Mouse (Mus musculus): ENCODE data around the gene Pym1.

Pym1 gene

DNA sequence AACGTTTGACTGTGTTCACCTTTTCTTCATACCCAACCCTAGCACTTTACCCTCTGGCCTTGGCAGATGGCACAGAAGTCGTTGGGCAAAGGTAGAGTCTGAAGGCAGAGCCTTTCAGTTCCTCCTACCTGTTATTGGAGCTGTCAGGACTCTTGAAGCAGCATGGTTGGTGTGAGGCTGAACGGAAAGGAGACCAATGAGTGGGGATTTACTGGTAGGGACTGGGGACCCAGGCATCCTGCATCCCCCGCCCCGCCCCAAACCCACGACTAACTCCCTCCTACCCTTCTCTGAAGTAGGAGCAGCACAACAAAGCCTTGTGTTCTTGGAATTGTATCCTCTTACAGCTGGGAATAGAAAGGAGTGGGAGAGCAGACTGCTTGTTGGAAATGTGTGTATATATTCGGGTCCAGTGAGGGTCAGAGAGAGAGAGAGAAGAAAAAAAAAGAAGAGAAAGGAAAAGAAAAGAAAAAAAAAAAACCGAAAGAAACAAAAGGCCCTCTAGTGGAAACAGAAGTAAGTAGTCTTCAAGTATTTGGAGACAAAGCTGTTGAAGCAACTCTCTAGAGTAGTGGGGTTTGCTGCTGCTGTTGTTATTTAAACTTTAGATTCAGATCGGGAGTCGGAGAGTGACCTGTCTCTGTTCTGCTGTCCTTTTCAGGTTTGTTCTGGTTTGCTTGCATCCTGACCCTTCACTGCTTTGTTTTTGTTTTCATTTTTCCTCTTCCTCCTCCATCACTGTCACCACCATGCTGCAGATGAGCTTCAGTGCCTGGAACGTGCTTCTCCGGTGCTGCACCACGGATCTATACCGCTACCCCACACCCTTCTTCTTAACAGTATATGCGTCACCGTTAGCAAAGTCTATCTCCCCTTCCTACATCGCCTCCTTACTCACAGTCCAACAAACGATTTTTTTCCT, 2.7 kb upstream of the Pym1 start, which contains the start of gene Dgka:
Dgka (minus strand) TSS at position 176 of the 922 bp plus-strand sequence.
- peak; percentile 44 for DNase-seq (ENCODE audit: extremely low read depth, insufficient read length, low spot score)

GRCm38 (mm10) chr10:128745946-128746613, 1.6 kb upstream of the Pym1 start:
- no peak for DNase-seq (ENCODE audit: extremely low read depth, insufficient read length, low spot score)

DNA sequence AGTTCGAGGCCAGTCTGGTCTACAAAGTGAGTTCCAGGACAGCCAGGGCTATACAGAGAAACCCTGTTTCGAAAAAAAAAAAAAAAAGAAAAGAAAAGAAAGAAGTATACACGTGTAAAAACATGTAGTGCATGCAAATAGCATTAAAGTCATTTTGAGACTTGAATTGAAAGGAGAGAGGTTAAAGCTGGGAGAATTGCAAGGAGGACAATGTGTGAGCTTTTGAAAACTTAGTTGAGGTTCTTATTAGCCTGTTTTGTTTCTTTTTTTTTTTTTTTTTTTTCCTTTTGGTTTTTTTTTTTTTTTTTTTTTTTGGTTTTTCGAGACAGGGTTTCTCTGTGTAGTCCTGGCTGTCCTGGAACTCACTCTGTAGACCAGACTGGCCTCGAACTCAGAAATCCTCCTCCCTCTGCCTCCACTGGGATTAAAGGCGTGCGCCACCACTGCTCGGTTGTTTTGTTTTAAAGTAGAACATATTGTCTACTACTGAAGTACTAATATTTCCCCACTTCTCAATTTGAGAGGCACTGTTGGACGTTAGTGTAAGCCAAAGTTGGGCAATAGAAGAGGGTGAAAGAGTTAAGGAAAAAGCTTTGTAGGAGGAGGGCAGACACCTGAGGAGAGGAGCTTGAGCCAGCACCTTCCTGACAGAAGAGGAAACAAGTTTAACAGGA, 580 bp upstream of the Pym1 start:
- DNase-seq (ENCODE audit: extremely low read depth, insufficient read length, low spot score): no peak

- DNase-seq (ENCODE audit: extremely low read depth, insufficient read length, low spot score): peak; percentile 98
Observed at GRCm38 (mm10) chr10:128748252-128748864, 669 bp downstream of the Pym1 start.

DNA sequence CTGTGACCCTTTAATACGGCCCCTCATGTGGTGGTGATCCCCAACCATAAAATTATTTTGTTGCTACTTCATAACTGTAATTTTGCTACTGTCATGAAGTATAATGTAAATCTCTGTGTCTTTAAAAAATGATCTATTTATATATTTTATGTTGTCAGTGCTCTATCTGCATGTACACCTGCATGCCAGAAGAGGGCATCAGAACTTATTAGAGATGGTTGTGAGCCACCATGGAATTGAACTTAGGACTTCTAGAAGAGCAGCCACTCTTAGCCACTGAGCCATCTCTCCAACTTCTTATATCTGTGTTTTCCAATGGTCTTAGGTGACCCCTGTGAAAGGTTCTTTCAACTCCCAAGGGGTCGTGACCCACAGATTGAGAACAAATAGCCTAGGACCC, 25.2 kb downstream of the Pym1 start:
- no peak for DNase-seq (ENCODE audit: extremely low read depth, insufficient read length, low spot score)

DNA sequence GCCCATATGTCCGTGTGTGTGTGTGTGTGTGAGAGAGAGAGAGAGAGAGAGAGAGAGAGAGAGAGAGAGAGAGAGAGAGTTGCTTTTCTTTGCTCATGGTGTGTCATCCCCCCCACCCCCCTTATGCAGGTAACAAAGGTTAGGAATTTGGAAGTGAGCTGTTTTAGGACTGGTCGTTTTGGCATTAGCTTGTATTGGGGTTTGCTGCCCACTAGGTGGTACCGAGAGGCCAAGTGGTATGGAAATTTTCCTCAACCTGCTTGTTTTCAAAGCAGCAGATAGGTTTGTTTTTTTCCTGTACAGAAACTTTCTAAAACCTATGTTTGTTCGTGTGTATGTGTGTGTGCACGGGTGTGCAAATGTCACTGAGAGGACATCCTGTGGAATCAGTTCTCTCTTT, 26.0 kb downstream of the Pym1 start:
- no peak for DNase-seq (ENCODE audit: extremely low read depth, insufficient read length, low spot score)

GRCm38 (mm10) chr10:128778441-128778840, 30.8 kb downstream of the Pym1 start:
- no peak for DNase-seq (ENCODE audit: extremely low read depth, insufficient read length, low spot score)

GRCm38 (mm10) chr10:128779011-128779795, 31.5 kb downstream of the Pym1 start:
- DNase-seq (ENCODE audit: extremely low read depth, insufficient read length, low spot score): peak; percentile 77

- no peak for DNase-seq (ENCODE audit: extremely low read depth, insufficient read length, low spot score)
Observed at GRCm38 (mm10) chr10:128780200-128780599, 32.5 kb downstream of the Pym1 start.

- peak; percentile 40 for DNase-seq (ENCODE audit: extremely low read depth, insufficient read length, low spot score)
Observed at GRCm38 (mm10) chr10:128790398-128791124, 42.9 kb downstream of the Pym1 start, which contains the start of gene Mmp19. Gene Mmp19, plus strand, starts transcription at chr10:128790910.

GRCm38 (mm10) chr10:128792041-128792440, 44.4 kb downstream of the Pym1 start:
- no peak for DNase-seq (ENCODE audit: extremely low read depth, insufficient read length, low spot score)

- no peak for DNase-seq (ENCODE audit: extremely low read depth, insufficient read length, low spot score)
Observed at GRCm38 (mm10) chr10:128793258-128793657, 45.6 kb downstream of the Pym1 start.

DNA sequence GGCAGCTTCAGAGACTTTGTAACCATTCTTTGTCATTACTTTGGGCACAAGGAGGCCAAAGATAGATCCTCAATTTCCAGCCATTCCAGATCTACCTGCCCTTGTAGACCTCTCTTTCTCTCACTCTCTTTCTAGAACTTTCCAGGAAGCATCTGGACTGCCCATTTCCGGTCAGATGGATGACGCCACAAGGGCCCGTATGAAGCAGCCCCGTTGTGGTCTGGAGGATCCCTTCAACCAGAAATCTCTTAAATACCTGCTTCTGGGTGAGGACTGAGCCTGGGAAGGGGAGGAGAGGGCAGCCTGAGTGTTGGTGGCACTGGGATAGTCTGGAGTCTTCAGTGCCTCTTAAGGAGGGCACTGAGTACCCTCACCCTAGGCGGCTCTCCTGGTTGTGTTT, 46.7 kb downstream of the Pym1 start:
- no peak for DNase-seq (ENCODE audit: extremely low read depth, insufficient read length, low spot score)

GRCm38 (mm10) chr10:128795581-128795980, 47.9 kb downstream of the Pym1 start:
- DNase-seq (ENCODE audit: extremely low read depth, insufficient read length, low spot score): no peak

DNA sequence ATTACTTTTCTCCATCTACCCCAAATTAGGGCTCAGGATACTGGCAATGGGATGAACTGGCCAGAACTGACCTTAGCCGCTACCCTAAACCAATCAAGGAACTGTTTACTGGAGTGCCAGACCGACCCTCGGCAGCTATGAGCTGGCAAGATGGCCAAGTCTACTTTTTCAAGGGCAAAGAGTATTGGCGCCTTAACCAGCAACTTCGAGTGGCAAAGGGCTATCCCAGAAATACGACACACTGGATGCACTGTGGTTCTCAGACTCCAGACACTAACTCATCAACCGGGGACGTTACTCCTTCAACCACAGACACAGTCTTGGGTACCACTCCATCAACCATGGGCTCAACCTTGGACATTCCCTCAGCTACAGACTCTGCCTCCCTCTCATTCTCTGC, 51.0 kb downstream of the Pym1 start:
- DNase-seq (ENCODE audit: extremely low read depth, insufficient read length, low spot score): no peak

GRCm38 (mm10) chr10:128801981-128802495, 54.3 kb downstream of the Pym1 start:
- DNase-seq (ENCODE audit: extremely low read depth, insufficient read length, low spot score): no peak

- no peak for DNase-seq (ENCODE audit: extremely low read depth, insufficient read length, low spot score)
Observed at GRCm38 (mm10) chr10:128802956-128803355, 55.3 kb downstream of the Pym1 start.

DNA sequence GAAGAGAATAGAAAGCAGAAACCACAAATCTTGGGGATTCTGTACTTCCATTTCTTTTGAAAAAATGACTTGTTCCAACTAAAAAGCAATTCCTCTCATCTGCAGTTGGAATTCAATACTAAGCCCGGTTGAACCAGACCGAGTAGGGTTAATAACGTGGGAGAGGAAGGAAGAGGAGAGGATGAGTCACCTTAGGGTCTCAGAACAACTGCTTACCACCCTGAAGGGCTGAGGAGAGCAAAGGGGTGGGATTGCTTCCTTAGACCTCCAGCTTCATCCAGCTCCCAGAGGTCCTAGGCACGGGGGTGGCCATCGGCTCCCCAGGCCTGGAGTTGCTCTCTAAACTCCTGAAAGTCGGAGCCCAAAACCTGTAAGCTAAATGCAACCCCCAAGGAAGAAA, 55.7 kb downstream of the Pym1 start:
- peak; percentile 68 for DNase-seq (ENCODE audit: extremely low read depth, insufficient read length, low spot score)

- peak; percentile 75 for DNase-seq (ENCODE audit: extremely low read depth, insufficient read length, low spot score)
Observed at GRCm38 (mm10) chr10:128803771-128804270, 56.1 kb downstream of the Pym1 start, which contains the start of gene Dnajc14. Gene Dnajc14, plus strand, starts transcription at chr10:128804062.
